Comparison of ENCODE assay signal across 24 mouse cellular contexts in genomic region chr6:125762851-125763519, GRCm38 (mm10).
DNase-seq lines count a peak whose midpoint lies in the region; ATAC-seq and TF ChIP-seq lines count a peak whose summit lies in the region.
"Had no signal": no experiment of that assay in that cellular context is flagged by ENCODE, and none has a peak within 500 bp of the region (broad histone marks: within the 10 kb centered on the region; RNA-seq: fewer than 3 reads in every experiment).

No protein-coding gene starts in this region.

- DNase-seq in heart, adult 11 months = peak; percentile 92
- DNase-seq in brain, embryonic 14.5 days (ENCODE audit: low read depth) = peak; percentile 15
- DNase-seq in gonadal fat pad, adult 2 months (ENCODE audit: low read depth) = peak; percentile 44
- DNase-seq in lung, postnatal 14 days = peak; percentile 4
- DNase-seq in right cerebral cortex, adult 2 months (ENCODE audit: low spot score in 2 of 2) = no peak
- DNase-seq in cerebellum, postnatal 4 days (ENCODE audit: low spot score in 2 of 2) = no peak
- DNase-seq: adrenal gland, adult 2 months; adrenal gland, postnatal 25 days; cerebellum, adult 2 months; cerebellum, postnatal 10 days; embryo, embryonic 11 days; gastrocnemius, postnatal 36 days; heart, postnatal 4 days had no signal

- no peaks in the 10 kb centered on the region for H3K36me3 ChIP-seq in heart, embryonic 12.5 days
- H3K36me3 ChIP-seq: embryonic facial prominence, embryonic 15.5 days; heart, embryonic 13.5 days; hindbrain, embryonic 12.5 days had no signal

- ATAC-seq in heart, embryonic 12.5 days (ENCODE audit: insufficient number of reproducible peaks, low FRiP score) = no peak
- ATAC-seq: activated CD4-positive, CD25-positive, alpha-beta regulatory T cell, adult 4 months; forebrain, embryonic 16.5 days; hindbrain, embryonic 16.5 days; inflammation-experienced regulatory T-cells, adult 6 months; Patski had no signal

- H3K27me3 ChIP-seq in heart, embryonic 12.5 days (replicated peaks) = peaks cover 6% of the 10 kb centered on the region
- H3K27me3 ChIP-seq: embryonic facial prominence, embryonic 15.5 days; hindbrain, embryonic 12.5 days had no signal

- WGBS in heart, embryonic 12.5 days = 66% methylated on average over 11 of the region's 11 CpGs

- H3K4me2 ChIP-seq in heart, embryonic 12.5 days = no peak overlapping the region
- H3K4me2 ChIP-seq: embryonic facial prominence, embryonic 15.5 days; heart, embryonic 13.5 days; hindbrain, embryonic 12.5 days had no signal

- H3K9me3 ChIP-seq in heart, embryonic 12.5 days (replicated peaks) = no peaks in the 10 kb centered on the region
- H3K9me3 ChIP-seq: embryonic facial prominence, embryonic 15.5 days; heart, embryonic 13.5 days; hindbrain, embryonic 12.5 days had no signal

- H3K27ac ChIP-seq in heart, embryonic 12.5 days (ENCODE audit: poor library complexity, severe bottlenecking) = no peak overlapping the region
- H3K27ac ChIP-seq: embryonic facial prominence, embryonic 15.5 days; heart, adult 2 months; heart, embryonic 13.5 days; hindbrain, embryonic 12.5 days had no signal

- TF ChIP-seq CTCF in brain, embryonic 14.5 days (IDR thresholded peaks at IDR 0.05; ENCODE audit: borderline replicate concordance, extremely low read depth, insufficient read depth, insufficient read length) = no peak

- H3K4me3 ChIP-seq in heart, embryonic 12.5 days = no peak overlapping the region
- H3K4me3 ChIP-seq: embryonic facial prominence, embryonic 15.5 days; erythroblast, embryonic 14.5 days; heart, adult 2 months; heart, embryonic 13.5 days; hindbrain, embryonic 12.5 days had no signal

- no peaks in the 10 kb centered on the region for H3K4me1 ChIP-seq in heart, embryonic 12.5 days (replicated peaks)
- H3K4me1 ChIP-seq: embryonic facial prominence, embryonic 15.5 days; heart, embryonic 13.5 days; hindbrain, embryonic 12.5 days had no signal

- no peak overlapping the region for H3K9ac ChIP-seq in heart, embryonic 12.5 days
- H3K9ac ChIP-seq: embryonic facial prominence, embryonic 15.5 days; heart, embryonic 13.5 days; hindbrain, embryonic 12.5 days had no signal

- no peak for TF ChIP-seq POLR2A in brain, embryonic 14.5 days (IDR thresholded peaks at IDR 0.05; ENCODE audit: borderline replicate concordance, extremely low read depth, insufficient read depth, insufficient read length, poor library complexity, severe bottlenecking)

Comparison
In these comparisons a context has a peak if more than half of its experiments do, and no peak if none do; other contexts are left out.
1. DNase-seq: peak in heart, adult 11 months (single experiment), brain, embryonic 14.5 days (single experiment), gonadal fat pad, adult 2 months (single experiment) and lung, postnatal 14 days (single experiment); none in right cerebral cortex, adult 2 months (0 of 2) and cerebellum, postnatal 4 days (0 of 2).